Mouse (Mus musculus): ENCODE measurements around the gene Fam241b.

Gene Fam241b

DNA sequence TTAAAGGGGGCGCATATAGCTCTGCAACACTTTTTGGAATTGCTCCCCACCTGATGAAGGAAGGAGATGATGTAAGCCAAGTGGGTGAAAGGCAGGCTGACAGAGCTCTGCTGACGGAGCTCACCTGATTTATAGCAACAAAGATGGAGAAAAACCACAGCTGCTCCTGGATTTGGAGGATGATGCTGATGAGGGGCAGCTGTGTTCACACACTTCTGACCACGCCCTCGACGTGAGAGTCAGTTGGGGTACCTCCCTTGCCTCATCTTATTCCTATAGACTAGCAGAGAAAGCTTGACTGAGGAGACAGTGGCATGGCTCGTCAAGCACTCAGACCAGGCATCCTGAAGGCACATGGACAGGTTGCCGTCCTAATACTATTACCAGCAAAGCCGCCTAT lies at the start of gene Fam241b:
Gene Fam241b (minus strand): TSS at position 101 of the 400 bp plus-strand sequence.
- DNase-seq (ENCODE audit: low read depth in 2 of 2, low spot score in 2 of 2), result no peak

GRCm38 (mm10) chr10:62192701-62193157 lies 49.0 kb upstream of the Fam241b start:
- no peak for DNase-seq (ENCODE audit: low read depth in 2 of 2, low spot score in 2 of 2)

- no peak for DNase-seq (ENCODE audit: low read depth in 2 of 2, low spot score in 2 of 2)
Measured at GRCm38 (mm10) chr10:62190821-62191220, 47.1 kb upstream of the Fam241b start.

DNA sequence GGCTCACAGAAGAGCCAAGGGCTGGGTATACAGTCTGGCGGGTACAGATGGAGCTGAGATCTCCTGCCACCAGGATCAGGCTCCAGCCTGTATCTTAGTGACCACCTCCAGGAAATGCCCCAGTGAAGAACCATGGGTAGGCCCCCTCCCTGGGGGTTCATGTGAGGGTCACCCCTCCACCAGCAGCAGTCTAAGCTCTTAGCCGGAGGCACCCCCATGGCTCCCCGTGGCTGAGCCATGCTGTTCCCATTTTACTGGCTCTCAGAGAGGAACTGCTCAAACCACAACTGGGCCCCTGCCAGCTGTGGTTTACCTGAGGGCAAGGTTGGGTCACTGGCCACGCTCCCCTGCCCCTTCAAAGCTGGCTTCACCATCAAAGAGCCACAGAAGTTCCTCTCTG lies 46.2 kb upstream of the Fam241b start:
- DNase-seq (ENCODE audit: low read depth in 2 of 2, low spot score in 2 of 2), result peak; percentile 20 to 36

- DNase-seq (ENCODE audit: low read depth in 2 of 2, low spot score in 2 of 2), result no peak
Measured at GRCm38 (mm10) chr10:62189303-62189702, 45.6 kb upstream of the Fam241b start.

GRCm38 (mm10) chr10:62186882-62187281 lies 43.2 kb upstream of the Fam241b start:
- peak; percentile 80 to 81 for DNase-seq (ENCODE audit: low read depth in 2 of 2, low spot score in 2 of 2)

- peak; percentile 88 to 93 for DNase-seq (ENCODE audit: low read depth in 2 of 2, low spot score in 2 of 2)
Measured at GRCm38 (mm10) chr10:62183053-62183452, 39.3 kb upstream of the Fam241b start.

- no peak for DNase-seq (ENCODE audit: low read depth in 2 of 2, low spot score in 2 of 2)
Measured at GRCm38 (mm10) chr10:62182471-62183014, 38.8 kb upstream of the Fam241b start.

DNA sequence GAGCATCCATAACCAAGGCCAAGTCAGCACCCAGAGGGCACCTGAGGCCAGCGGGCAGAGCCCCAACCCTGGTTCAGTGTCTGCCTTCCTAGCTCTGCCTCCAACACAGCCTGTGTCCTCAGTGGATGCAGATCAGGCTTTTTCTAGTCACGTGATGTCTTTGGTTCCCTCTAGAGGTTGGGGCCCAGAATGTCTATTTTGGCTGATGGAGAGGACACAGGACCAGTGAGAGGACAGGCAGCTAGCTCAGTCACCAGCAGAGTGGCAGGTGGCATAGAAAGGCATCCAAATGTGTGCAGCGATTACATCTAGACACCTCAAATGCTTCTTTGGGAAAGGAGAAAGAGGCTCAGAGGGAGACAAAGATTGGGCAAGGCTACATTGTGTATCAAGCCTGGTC lies 38.0 kb upstream of the Fam241b start:
- DNase-seq (ENCODE audit: low read depth in 2 of 2, low spot score in 2 of 2), result no peak

DNA sequence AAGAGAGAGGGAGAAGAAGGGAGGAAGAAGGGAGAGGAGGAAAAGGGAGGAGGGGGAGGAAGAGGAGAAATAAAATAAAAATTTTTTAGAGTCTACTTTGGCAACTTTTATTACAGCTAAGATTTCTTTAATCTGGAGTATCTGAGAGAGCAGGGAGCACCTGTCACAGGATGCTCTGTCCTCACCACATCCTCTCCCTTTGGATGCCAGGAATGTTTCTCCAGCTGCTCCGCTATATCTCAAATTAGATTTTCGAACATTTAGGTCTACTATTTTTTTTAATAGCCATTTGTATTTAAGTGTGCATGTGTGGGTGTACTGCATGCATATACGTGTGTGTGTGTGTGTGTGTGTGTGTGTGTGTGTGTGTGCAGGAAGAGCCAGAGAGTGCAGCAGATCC lies 36.2 kb upstream of the Fam241b start:
- no peak for DNase-seq (ENCODE audit: low read depth in 2 of 2, low spot score in 2 of 2)

GRCm38 (mm10) chr10:62174533-62175313 lies 31.0 kb upstream of the Fam241b start:
- no peak for DNase-seq (ENCODE audit: low read depth in 2 of 2, low spot score in 2 of 2)

GRCm38 (mm10) chr10:62173941-62174448 lies 30.3 kb upstream of the Fam241b start:
- no peak for DNase-seq (ENCODE audit: low read depth in 2 of 2, low spot score in 2 of 2)

DNA sequence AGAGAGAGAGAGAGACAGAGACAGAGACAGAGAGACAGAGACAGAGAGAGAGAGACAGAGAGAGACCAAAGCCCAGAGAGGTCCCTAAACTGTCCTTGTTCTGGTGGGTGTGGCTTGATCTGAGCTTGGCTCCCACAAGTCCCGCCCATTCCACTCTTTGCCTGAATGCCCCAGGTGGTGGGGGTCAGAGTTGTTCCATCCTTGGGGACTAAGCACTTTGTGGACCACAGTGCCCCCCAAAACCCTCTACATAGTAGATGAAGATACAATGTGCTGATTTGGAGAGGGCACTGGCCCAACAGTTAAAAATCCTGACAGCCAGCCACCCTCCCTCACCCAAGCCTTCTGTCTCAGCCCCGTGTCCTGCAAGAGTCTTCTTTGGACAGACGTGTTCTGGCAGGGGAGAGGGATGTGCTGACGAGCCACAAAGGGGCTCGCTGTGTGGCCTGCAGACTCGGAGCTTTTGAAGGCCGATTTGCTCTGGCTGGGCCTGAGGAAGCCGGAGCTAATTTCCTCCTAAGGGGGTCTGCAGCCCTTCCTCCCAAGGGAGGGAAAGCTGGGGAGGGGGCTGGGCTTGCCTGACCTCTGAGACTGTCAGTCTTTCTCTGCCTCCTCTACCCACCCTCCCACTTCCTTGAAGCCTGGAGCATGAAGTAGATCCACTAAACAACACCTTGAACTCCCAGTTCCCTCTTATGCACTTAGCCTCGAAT lies 29.3 kb upstream of the Fam241b start:
- no peak for DNase-seq (ENCODE audit: low read depth in 2 of 2, low spot score in 2 of 2)

DNA sequence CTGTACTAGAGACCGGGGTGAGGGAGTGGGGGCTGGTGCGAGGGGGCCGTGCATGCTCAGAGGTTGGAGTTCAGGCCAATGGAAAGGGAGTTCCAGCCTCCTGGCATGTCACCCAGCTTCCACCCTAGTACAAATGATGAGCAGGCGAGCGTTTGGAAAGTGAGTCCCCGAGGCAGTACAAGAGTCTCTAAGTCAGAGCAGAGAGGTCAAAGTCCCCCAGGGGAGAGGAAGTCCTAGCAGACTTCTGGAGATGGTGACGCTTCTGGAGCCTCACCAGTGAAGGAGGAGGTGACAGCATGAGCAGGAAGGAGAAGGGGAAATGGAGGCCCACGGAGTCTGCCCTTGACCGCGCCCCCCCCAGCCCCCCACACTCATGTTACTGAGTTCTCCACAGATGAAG lies 18.7 kb upstream of the Fam241b start:
- no peak for DNase-seq (ENCODE audit: low read depth in 2 of 2, low spot score in 2 of 2)

- no peak for DNase-seq (ENCODE audit: low read depth in 2 of 2, low spot score in 2 of 2)
Measured at GRCm38 (mm10) chr10:62149929-62150328, 6.2 kb upstream of the Fam241b start.

DNA sequence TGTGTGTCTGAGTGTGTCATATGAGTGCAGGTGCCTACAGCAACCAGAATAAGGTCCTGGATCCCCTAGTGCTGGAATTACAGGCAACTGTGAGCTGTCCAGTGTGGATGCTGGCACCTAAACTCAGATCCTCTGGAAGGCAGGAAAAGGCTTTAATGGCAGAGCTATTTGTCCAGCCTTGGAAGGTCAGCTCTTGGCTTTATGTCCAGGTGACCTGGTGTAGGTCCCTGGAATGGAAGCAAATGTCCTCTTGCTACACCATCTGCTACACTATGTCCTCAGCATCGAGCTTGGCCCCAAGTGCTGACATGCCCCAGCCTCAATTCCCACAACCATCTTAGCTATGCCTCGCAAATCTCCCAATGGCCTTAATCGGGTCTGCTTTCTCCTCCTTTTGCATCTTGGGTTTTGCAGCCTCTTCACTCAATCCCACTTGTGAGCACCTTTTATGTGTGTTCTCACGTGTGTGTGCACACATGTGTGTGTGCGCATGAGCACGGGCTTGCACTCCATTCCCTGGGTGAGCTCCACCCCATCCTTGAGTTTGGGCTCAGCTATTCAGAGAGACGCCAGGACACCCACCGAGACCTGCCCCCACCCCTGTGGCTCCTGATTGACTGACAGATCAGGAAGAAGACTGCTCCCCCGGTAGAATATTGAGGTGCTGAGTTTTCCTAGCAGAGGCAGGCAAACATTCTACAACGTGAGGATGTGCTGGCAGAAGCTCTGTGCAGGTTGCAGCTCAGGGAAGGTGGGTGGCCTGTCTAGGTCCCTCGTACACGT lies 3.9 kb upstream of the Fam241b start:
- no peak for DNase-seq (ENCODE audit: low read depth in 2 of 2, low spot score in 2 of 2)

GRCm38 (mm10) chr10:62145957-62146356 lies 2.2 kb upstream of the Fam241b start:
- no peak for DNase-seq (ENCODE audit: low read depth in 2 of 2, low spot score in 2 of 2)

- DNase-seq (ENCODE audit: low read depth in 2 of 2, low spot score in 2 of 2), result no peak
Measured at GRCm38 (mm10) chr10:62138040-62138439, 5.7 kb downstream of the Fam241b start.

- no peak for DNase-seq (ENCODE audit: low read depth in 2 of 2, low spot score in 2 of 2)
Measured at GRCm38 (mm10) chr10:62137150-62137549, 6.6 kb downstream of the Fam241b start.

- DNase-seq (ENCODE audit: low read depth in 2 of 2, low spot score in 2 of 2), result no peak
Measured at GRCm38 (mm10) chr10:62135696-62136470, 7.8 kb downstream of the Fam241b start.
